Mouse (Mus musculus): ENCODE measurements at regions not wholly inside any gene's neighbourhood (a gene's known extent, or its start where the extent isn't known, plus 50 kb on each side); places are given as distances from the start of the nearest gene placed in this dataset.

DNA sequence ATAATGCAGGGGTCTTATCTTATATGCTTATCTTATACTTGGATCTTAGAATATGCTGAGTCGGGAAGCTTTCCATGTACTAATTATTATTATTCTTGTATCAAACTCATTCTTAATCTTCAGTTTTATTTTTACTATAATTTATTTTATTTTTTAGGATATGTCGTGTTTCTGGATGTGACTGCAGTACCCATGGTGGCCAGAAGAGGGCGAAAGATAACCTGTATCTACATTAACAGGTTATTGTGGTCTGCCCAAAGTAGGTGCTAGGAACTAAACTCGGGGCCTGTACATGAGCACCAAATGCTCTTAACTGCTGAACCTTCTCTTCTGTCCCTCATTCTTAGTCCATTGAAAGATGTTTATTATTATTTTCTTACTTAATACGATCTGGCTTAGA, 72.0 kb upstream of the Samt3 start:
- peak; percentile 53 for TF ChIP-seq CTCF (conservative IDR thresholded peaks at IDR 0.05)
- no peak for DNase-seq (ENCODE audit: low spot score in 2 of 2)
- Histone ChIP-seq H3K4me3 (no peak overlapping the region), H3K27ac (no peak overlapping the region)

DNA sequence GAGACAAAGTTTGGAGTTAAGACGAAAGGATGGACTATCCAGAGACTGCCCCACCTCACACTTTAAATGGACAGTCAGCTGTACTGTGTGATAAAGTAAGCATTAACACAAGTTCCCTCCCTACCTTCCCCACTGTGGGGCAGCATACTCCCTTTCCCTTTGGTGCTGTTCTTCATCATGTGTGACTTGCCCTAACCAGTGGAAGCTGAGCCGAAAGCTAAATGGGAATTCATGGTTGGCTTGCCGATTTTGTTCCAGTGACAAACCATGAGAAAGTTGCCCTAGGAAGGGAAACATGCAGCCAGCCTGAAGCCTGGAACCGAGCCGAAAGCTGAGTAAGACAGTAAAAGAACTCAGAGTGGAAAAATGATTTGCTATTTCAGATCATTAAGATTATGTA, 62.9 kb upstream of the Samt3 start:
- no peak for DNase-seq (ENCODE audit: low spot score in 2 of 2)
- Histone ChIP-seq H3K27ac (no peak overlapping the region), H3K4me3 (no peak overlapping the region)
- TF ChIP-seq CTCF (conservative IDR thresholded peaks at IDR 0.05), result peak; percentile 36

Measured in layer of hippocampus, adult 2 months (tissue).